Mouse (Mus musculus): ENCODE measurements around the gene Cachd1.

The Cachd1 gene

DNA sequence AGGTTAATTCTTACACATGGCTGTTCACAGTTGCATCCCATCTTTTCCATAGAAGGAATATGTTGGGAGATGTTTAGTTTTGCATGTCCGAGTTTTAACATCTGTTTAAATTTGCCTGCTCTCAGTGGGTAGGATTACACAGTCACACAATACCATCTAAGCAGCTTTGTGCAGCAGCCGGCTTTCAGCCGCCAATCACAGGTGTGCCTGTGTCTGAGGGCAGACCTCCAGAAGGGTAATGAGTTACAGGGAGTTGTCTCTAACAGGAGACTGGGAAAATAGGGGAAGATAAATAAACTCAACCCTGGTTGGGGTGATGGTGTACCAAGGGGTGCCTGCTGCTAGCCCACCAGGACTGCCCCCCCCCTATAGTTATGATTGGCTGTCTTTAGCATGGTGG is 299.9 kb downstream of the Cachd1 start:
- no peak for DNase-seq
